ENCODE assay signal across 39 mouse cellular contexts in the genomic region with DNA sequence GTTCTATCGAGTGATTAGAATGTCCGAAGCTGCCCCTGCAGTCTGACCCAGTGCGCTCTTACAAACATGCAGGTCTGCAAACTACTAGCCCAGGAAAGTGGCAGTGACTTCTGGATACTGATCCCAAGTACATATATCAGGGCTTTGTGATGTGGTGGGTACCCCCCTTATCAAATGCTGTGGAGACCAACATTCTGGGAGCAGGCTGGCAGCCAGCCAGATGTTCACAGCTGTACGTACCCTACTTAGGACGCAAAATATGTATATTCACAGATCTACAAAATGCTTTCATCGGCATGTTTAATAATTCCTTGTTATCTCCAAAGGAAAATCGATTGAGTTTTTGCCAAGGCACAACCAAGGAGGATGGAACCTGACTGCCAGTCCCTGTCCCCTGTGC. TPM values are rescaled to one million over a fixed set of nuclear protein-coding genes. Genes with fewer than 3 reads are reported as not detected.
DNase-seq lines count a peak whose midpoint lies in the region; ATAC-seq lines count a peak whose summit lies in the region.
"Had no signal": no experiment of that assay in that cellular context is flagged by ENCODE, and none has a peak within 500 bp of the region (broad histone marks: within the 10 kb centered on the region; RNA-seq: fewer than 3 reads in every experiment).

No protein-coding gene starts in this region.

- peak overlapping the region; percentile 30; the same call in 1 of the 2 replicates for H3K27ac ChIP-seq in hindbrain, embryonic 13.5 days
- H3K27ac ChIP-seq in hindbrain, embryonic 10.5 days: no peak overlapping the region
- no peak overlapping the region for H3K27ac ChIP-seq in midbrain, embryonic 14.5 days (replicated peaks; ENCODE audit: low read depth, low read length)
- H3K27ac ChIP-seq in midbrain, embryonic 15.5 days: no peak overlapping the region
- H3K27ac ChIP-seq in forebrain, embryonic 15.5 days (replicated peaks): peak overlapping the region; percentile 57
- H3K27ac ChIP-seq: embryonic facial prominence, embryonic 13.5 days; heart, embryonic 10.5 days; heart, embryonic 15.5 days; hindbrain, embryonic 15.5 days; kidney, embryonic 15.5 days; limb, embryonic 12.5 days; liver, embryonic 15.5 days; midbrain, embryonic 12.5 days; neural tube, embryonic 12.5 days had no signal

- ATAC-seq in hindbrain, embryonic 13.5 days (ENCODE audit: low FRiP score): no peak
- no peak for ATAC-seq in midbrain, embryonic 14.5 days (ENCODE audit: low FRiP score, low TSS enrichment)
- ATAC-seq in midbrain, embryonic 15.5 days (replicated peaks): no peak
- no peak for ATAC-seq in forebrain, embryonic 15.5 days (replicated peaks)
- ATAC-seq: CD4-positive, CD25-positive, alpha-beta regulatory T cell, adult 4 months; inflammation-experienced regulatory T-cells, adult 6 months had no signal

- H3K4me3 ChIP-seq in hindbrain, embryonic 13.5 days: no peak overlapping the region
- no peak overlapping the region for H3K4me3 ChIP-seq in hindbrain, embryonic 10.5 days
- no peak overlapping the region for H3K4me3 ChIP-seq in midbrain, embryonic 14.5 days (replicated peaks; ENCODE audit: low read depth, low read length)
- no peak overlapping the region for H3K4me3 ChIP-seq in midbrain, embryonic 15.5 days
- no peak overlapping the region for H3K4me3 ChIP-seq in forebrain, embryonic 15.5 days
- H3K4me3 ChIP-seq: embryonic facial prominence, embryonic 13.5 days; heart, embryonic 10.5 days; heart, embryonic 15.5 days; hindbrain, embryonic 15.5 days; kidney, embryonic 15.5 days; limb, embryonic 12.5 days; liver, embryonic 15.5 days; midbrain, embryonic 12.5 days; myocyte; neural tube, embryonic 12.5 days had no signal

- WGBS in hindbrain, embryonic 13.5 days: 82% methylated on average over 7 of the region's 7 CpGs
- WGBS in hindbrain, embryonic 10.5 days: 92% methylated on average over 7 of the region's 7 CpGs
- 80% methylated on average over 7 of the region's 7 CpGs for WGBS in midbrain, embryonic 14.5 days
- whole genome bisulfite sequencing in midbrain, embryonic 15.5 days: 79% methylated on average over 7 of the region's 7 CpGs
- whole genome bisulfite sequencing in forebrain, embryonic 15.5 days: 68% methylated on average over 7 of the region's 7 CpGs

- H3K4me2 ChIP-seq in hindbrain, embryonic 13.5 days: no peak overlapping the region
- H3K4me2 ChIP-seq in midbrain, embryonic 14.5 days (ENCODE audit: low read length): no peak overlapping the region
- no peak overlapping the region for H3K4me2 ChIP-seq in midbrain, embryonic 15.5 days
- no peak overlapping the region for H3K4me2 ChIP-seq in forebrain, embryonic 15.5 days (replicated peaks)
- H3K4me2 ChIP-seq: embryonic facial prominence, embryonic 13.5 days; heart, embryonic 15.5 days; hindbrain, embryonic 15.5 days; kidney, embryonic 15.5 days; limb, embryonic 12.5 days; liver, embryonic 15.5 days; midbrain, embryonic 12.5 days; neural tube, embryonic 12.5 days had no signal

- 0 out of 2 replicates have a peak overlapping the region, but pooled peaks have one; percentile 35 for H3K9ac ChIP-seq in hindbrain, embryonic 13.5 days
- no peak overlapping the region for H3K9ac ChIP-seq in midbrain, embryonic 14.5 days (replicated peaks; ENCODE audit: low read length)
- no peak overlapping the region for H3K9ac ChIP-seq in midbrain, embryonic 15.5 days
- no peak overlapping the region for H3K9ac ChIP-seq in forebrain, embryonic 15.5 days (replicated peaks)
- H3K9ac ChIP-seq: embryonic facial prominence, embryonic 13.5 days; heart, embryonic 15.5 days; hindbrain, embryonic 15.5 days; kidney, embryonic 15.5 days; limb, embryonic 12.5 days; liver, embryonic 15.5 days; midbrain, embryonic 12.5 days; neural tube, embryonic 12.5 days had no signal

- no peak for DNase-seq in hindbrain, embryonic 10.5 days (ENCODE audit: low spot score)
- DNase-seq in midbrain, embryonic 14.5 days: peak; percentile 16
- DNase-seq in cerebellum, postnatal 4 days (ENCODE audit: low spot score in 2 of 2): no peak
- DNase-seq in left cerebral cortex, adult 8-10 months (ENCODE audit: low spot score in 2 of 2): no peak
- DNase-seq: adrenal gland, postnatal 14 days; cerebellum, adult 11-12 months; cerebellum, adult 9-11 months; gastrocnemius, postnatal 25 days; heart, adult 11 months; kidney, adult 11 months; kidney, postnatal 25 days; lung, postnatal 14 days; thymus, postnatal 4 days had no signal

- no peaks in the 10 kb centered on the region for H3K9me3 ChIP-seq in hindbrain, embryonic 13.5 days
- H3K9me3 ChIP-seq in hindbrain, embryonic 10.5 days: 0 out of 2 replicates have a peak, but pooled peaks cover 3% of the 10 kb centered on the region
- no peaks in the 10 kb centered on the region for H3K9me3 ChIP-seq in midbrain, embryonic 14.5 days (ENCODE audit: control insufficient read depth, low read length)
- H3K9me3 ChIP-seq in midbrain, embryonic 15.5 days: no peaks in the 10 kb centered on the region
- no peaks in the 10 kb centered on the region for H3K9me3 ChIP-seq in forebrain, embryonic 15.5 days
- H3K9me3 ChIP-seq: embryonic facial prominence, embryonic 13.5 days; heart, embryonic 10.5 days; heart, embryonic 15.5 days; hindbrain, embryonic 15.5 days; kidney, embryonic 15.5 days; limb, embryonic 12.5 days; liver, embryonic 15.5 days; midbrain, embryonic 12.5 days; neural tube, embryonic 12.5 days had no signal

- peaks cover 10% of the 10 kb centered on the region for H3K4me1 ChIP-seq in hindbrain, embryonic 13.5 days (replicated peaks)
- no peaks in the 10 kb centered on the region for H3K4me1 ChIP-seq in hindbrain, embryonic 10.5 days (replicated peaks)
- no peaks in the 10 kb centered on the region for H3K4me1 ChIP-seq in midbrain, embryonic 14.5 days (ENCODE audit: control insufficient read depth, insufficient read depth, low read length)
- 0 out of 2 replicates have a peak, but pooled peaks cover 5% of the 10 kb centered on the region for H3K4me1 ChIP-seq in midbrain, embryonic 15.5 days
- peaks cover 16% of the 10 kb centered on the region for H3K4me1 ChIP-seq in forebrain, embryonic 15.5 days
- H3K4me1 ChIP-seq: heart, embryonic 15.5 days; kidney, embryonic 15.5 days; limb, embryonic 12.5 days had no signal

- no peaks in the 10 kb centered on the region for H3K36me3 ChIP-seq in hindbrain, embryonic 13.5 days
- H3K36me3 ChIP-seq in hindbrain, embryonic 10.5 days: no peaks in the 10 kb centered on the region
- no peaks in the 10 kb centered on the region for H3K36me3 ChIP-seq in midbrain, embryonic 14.5 days (ENCODE audit: control insufficient read depth, insufficient read depth, low read length)
- no peaks in the 10 kb centered on the region for H3K36me3 ChIP-seq in midbrain, embryonic 15.5 days (replicated peaks)
- H3K36me3 ChIP-seq in forebrain, embryonic 15.5 days: no peaks in the 10 kb centered on the region
- H3K36me3 ChIP-seq: embryonic facial prominence, embryonic 13.5 days; heart, embryonic 10.5 days; heart, embryonic 15.5 days; hindbrain, embryonic 15.5 days; kidney, embryonic 15.5 days; limb, embryonic 12.5 days; liver, embryonic 15.5 days; midbrain, embryonic 12.5 days; neural tube, embryonic 12.5 days had no signal

- no peaks in the 10 kb centered on the region for H3K27me3 ChIP-seq in hindbrain, embryonic 13.5 days
- H3K27me3 ChIP-seq in hindbrain, embryonic 10.5 days (ENCODE audit: insufficient read depth, poor library complexity, severe bottlenecking): no peaks in the 10 kb centered on the region
- H3K27me3 ChIP-seq in midbrain, embryonic 14.5 days (ENCODE audit: control insufficient read depth, insufficient read depth, low read length): no peaks in the 10 kb centered on the region
- H3K27me3 ChIP-seq in midbrain, embryonic 15.5 days (replicated peaks): no peaks in the 10 kb centered on the region
- no peaks in the 10 kb centered on the region for H3K27me3 ChIP-seq in forebrain, embryonic 15.5 days
- H3K27me3 ChIP-seq: embryonic facial prominence, embryonic 13.5 days; heart, embryonic 15.5 days; hindbrain, embryonic 15.5 days; kidney, embryonic 15.5 days; limb, embryonic 12.5 days; liver, embryonic 15.5 days; midbrain, embryonic 12.5 days; neural tube, embryonic 12.5 days had no signal

RNA-seq across cellular contexts. Expression of a gene that starts 6.0 kb away (rescaled TPM):
- polyA plus RNA-seq in hindbrain, embryonic 13.5 days (2015; fragmentation: Nextera tagmentation; extraction: Ambion mirVana): 85.3 and 85.4 TPM in 2 replicates
- polyA plus RNA-seq in hindbrain, embryonic 10.5 days (2016; fragmentation: Nextera tagmentation; extraction: Ambion mirVana): 62.7 and 68.2 TPM in 2 replicates
- polyA plus RNA-seq in midbrain, embryonic 14.5 days (2014; fragmentation: Nextera tagmentation; extraction: Ambion mirVana): 93.6 and 95.3 TPM in 2 replicates
- 99.5 and 106 TPM in 2 replicates for polyA plus RNA-seq in midbrain, embryonic 15.5 days (2015; fragmentation: Nextera tagmentation; extraction: Ambion mirVana)
- polyA plus RNA-seq in forebrain, embryonic 15.5 days (2015; fragmentation: Nextera tagmentation; extraction: Ambion mirVana): 98.1 and 113 TPM in 2 replicates
- total RNA-seq in left cerebral cortex, adult 8-10 months (2022): 10 to 100 TPM; 29.0 to 40.0 (median 33.0) TPM

RNA-seq across cellular contexts. Expression of a gene that starts 27.0 kb away (rescaled TPM):
- 42.4 and 45.1 TPM in 2 replicates for polyA plus RNA-seq in hindbrain, embryonic 13.5 days (2015; fragmentation: Nextera tagmentation; extraction: Ambion mirVana)
- polyA plus RNA-seq in hindbrain, embryonic 10.5 days (2016; fragmentation: Nextera tagmentation; extraction: Ambion mirVana): 49.0 and 50.9 TPM in 2 replicates
- polyA plus RNA-seq in midbrain, embryonic 14.5 days (2014; fragmentation: Nextera tagmentation; extraction: Ambion mirVana): 48.9 and 49.7 TPM in 2 replicates
- polyA plus RNA-seq in midbrain, embryonic 15.5 days (2015; fragmentation: Nextera tagmentation; extraction: Ambion mirVana): 36.6 and 39.9 TPM in 2 replicates
- polyA plus RNA-seq in forebrain, embryonic 15.5 days (2015; fragmentation: Nextera tagmentation; extraction: Ambion mirVana): 47.9 and 51.0 TPM in 2 replicates
- 10 to 100 TPM; 16.0 to 21.7 (median 19.5) TPM for total RNA-seq in left cerebral cortex, adult 8-10 months (2022)

RNA-seq across cellular contexts. Expression of a gene that starts 27.1 kb away (rescaled TPM):
- 9.2 and 10.3 TPM in 2 replicates for polyA plus RNA-seq in hindbrain, embryonic 13.5 days (2015; fragmentation: Nextera tagmentation; extraction: Ambion mirVana)
- polyA plus RNA-seq in hindbrain, embryonic 10.5 days (2016; fragmentation: Nextera tagmentation; extraction: Ambion mirVana): 17.0 TPM in 2 replicates
- 5.6 and 9.4 TPM in 2 replicates for polyA plus RNA-seq in midbrain, embryonic 14.5 days (2014; fragmentation: Nextera tagmentation; extraction: Ambion mirVana)
- polyA plus RNA-seq in midbrain, embryonic 15.5 days (2015; fragmentation: Nextera tagmentation; extraction: Ambion mirVana): 7.2 and 7.9 TPM in 2 replicates
- 10.5 and 12.8 TPM in 2 replicates for polyA plus RNA-seq in forebrain, embryonic 15.5 days (2015; fragmentation: Nextera tagmentation; extraction: Ambion mirVana)
- 10 to 100 TPM in 1 of 4 experiments, 1 to 10 TPM in 3; 7.3 to 11.1 (median 8.6) TPM for total RNA-seq in left cerebral cortex, adult 8-10 months (2022)

RNA-seq across cellular contexts. Expression of a gene that starts 34.9 kb away (rescaled TPM):
- polyA plus RNA-seq in hindbrain, embryonic 13.5 days (2015; fragmentation: Nextera tagmentation; extraction: Ambion mirVana): 0.69 TPM in 1 of 2 replicates, not detected in the other
- polyA plus RNA-seq in hindbrain, embryonic 10.5 days (2016; fragmentation: Nextera tagmentation; extraction: Ambion mirVana): 0.44 TPM in 1 of 2 replicates, not detected in the other
- polyA plus RNA-seq in midbrain, embryonic 14.5 days (2014; fragmentation: Nextera tagmentation; extraction: Ambion mirVana): not detected in 2 replicates
- polyA plus RNA-seq in midbrain, embryonic 15.5 days (2015; fragmentation: Nextera tagmentation; extraction: Ambion mirVana): not detected in 2 replicates
- polyA plus RNA-seq in forebrain, embryonic 15.5 days (2015; fragmentation: Nextera tagmentation; extraction: Ambion mirVana): 0.39 TPM in 1 of 2 replicates, not detected in the other
- not detected for total RNA-seq in left cerebral cortex, adult 8-10 months (2022)
- total RNA-seq: adrenal gland, postnatal 14 days; common myeloid progenitor, adult 5-6 weeks; gastrocnemius, adult 18-20 months; gastrocnemius, postnatal 25 days; heart, postnatal 25 days; layer of hippocampus, adult 18-20 months; layer of hippocampus, postnatal 10 days; left cerebral cortex, adult 18-20 months; left cerebral cortex, postnatal 25 days; liver, adult 2 months; megakaryocyte progenitor cell, adult 5-6 weeks had no signal
- polyA plus RNA-seq: liver, adult 2 months; liver, embryonic 15.5 days; myocyte; small intestine, adult 2 months; stomach, embryonic 14.5 days had no signal

RNA-seq across cellular contexts. Expression of a gene that starts 57.3 kb away (rescaled TPM):
- polyA plus RNA-seq in hindbrain, embryonic 13.5 days (2015; fragmentation: Nextera tagmentation; extraction: Ambion mirVana): not detected in 2 replicates
- polyA plus RNA-seq in hindbrain, embryonic 10.5 days (2016; fragmentation: Nextera tagmentation; extraction: Ambion mirVana): not detected in 2 replicates
- polyA plus RNA-seq in midbrain, embryonic 14.5 days (2014; fragmentation: Nextera tagmentation; extraction: Ambion mirVana): 0.50 TPM in 1 of 2 replicates, not detected in the other
- 0.99 TPM in 1 of 2 replicates, not detected in the other for polyA plus RNA-seq in midbrain, embryonic 15.5 days (2015; fragmentation: Nextera tagmentation; extraction: Ambion mirVana)
- polyA plus RNA-seq in forebrain, embryonic 15.5 days (2015; fragmentation: Nextera tagmentation; extraction: Ambion mirVana): not detected in 2 replicates
- total RNA-seq in left cerebral cortex, adult 8-10 months (2022): not detected
- total RNA-seq: common myeloid progenitor, adult 5-6 weeks; layer of hippocampus, adult 18-20 months; layer of hippocampus, postnatal 10 days; left cerebral cortex, adult 18-20 months; left cerebral cortex, postnatal 25 days; liver, adult 2 months; megakaryocyte progenitor cell, adult 5-6 weeks had no signal
- polyA plus RNA-seq: CD4-positive, CD25-positive, alpha-beta regulatory T cell, adult 4 months; embryonic facial prominence, embryonic 13.5 days; hindbrain, embryonic 15.5 days; inflammation-experienced regulatory T-cells, adult 6 months; limb, embryonic 12.5 days; liver, adult 2 months; liver, embryonic 15.5 days; midbrain, embryonic 12.5 days; myocyte; neural tube, embryonic 12.5 days had no signal

Comparison
In these comparisons a context has a peak if more than half of its experiments do, and no peak if none do; other contexts are left out.
1. H3K27ac ChIP-seq: peak in hindbrain, embryonic 13.5 days (single experiment) and forebrain, embryonic 15.5 days (single experiment); none in hindbrain, embryonic 10.5 days (single experiment), midbrain, embryonic 14.5 days (single experiment) and midbrain, embryonic 15.5 days (single experiment).